Comparison of ENCODE assay signal across 8 mouse cellular contexts in the genomic region with DNA sequence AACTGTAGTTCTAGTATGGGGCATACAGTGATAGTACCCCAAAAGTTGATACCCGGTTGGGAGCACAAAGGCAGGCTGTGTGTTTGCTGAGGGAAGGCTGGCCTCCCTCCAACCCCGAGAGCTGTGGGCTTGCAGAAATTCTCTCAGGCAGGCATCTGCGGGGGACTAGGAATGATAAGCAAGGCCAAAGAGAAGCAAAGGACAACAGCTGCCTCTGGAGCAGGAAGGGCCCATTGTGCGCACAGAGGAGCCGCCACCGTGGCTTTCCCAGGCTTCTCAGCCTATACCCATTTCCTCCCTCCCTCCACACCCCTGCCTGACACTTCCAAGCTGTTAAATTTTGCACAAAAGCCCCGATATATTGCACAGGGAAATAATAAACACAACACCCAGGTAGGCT. TPM values are rescaled to one million over a fixed set of nuclear protein-coding genes. Genes with fewer than 3 reads are reported as not detected.
A peak's percentile ranks its signal among the peaks of the same experiment; 100 is the strongest.
DNase-seq lines count a peak whose midpoint lies in the region; ATAC-seq lines count a peak whose summit lies in the region.

No protein-coding gene starts in this region.

- peak overlapping the region; percentile 88 for H3K4me2 ChIP-seq in midbrain, embryonic 11.5 days

- peak overlapping the region; percentile 87 for H3K4me3 ChIP-seq in midbrain, embryonic 11.5 days (ENCODE audit: low read depth, low read length)

- WGBS in midbrain, embryonic 11.5 days: 6% methylated on average over 7 of the region's 7 CpGs

- DNase-seq in frontal cortex, postnatal 36 days (ENCODE audit: low spot score in 2 of 2): peak; percentile 23 to 28
- no peak for DNase-seq in frontal cortex, postnatal 25 days (ENCODE audit: low spot score in 2 of 2)
- DNase-seq in right cerebral cortex, adult 2 months (ENCODE audit: low spot score in 2 of 2): peak; percentile 25 to 34
- DNase-seq in right cerebral cortex, postnatal 36 days (ENCODE audit: low spot score in 2 of 2): no peak
- DNase-seq in midbrain, embryonic 11.5 days (ENCODE audit: low spot score, missing footprints): peak; percentile 85
- peak; percentile 66 for DNase-seq in testis, postnatal 14 days (ENCODE audit: low spot score)
- DNase-seq in cerebellum, adult 8-10 months: no peak

- peak overlapping the region; percentile 41 for H3K27ac ChIP-seq in midbrain, embryonic 11.5 days (ENCODE audit: low read depth, low read length)

- H3K9me3 ChIP-seq in midbrain, embryonic 11.5 days (ENCODE audit: control insufficient read depth, low read length): no peaks in the 10 kb centered on the region

- no peaks in the 10 kb centered on the region for H3K27me3 ChIP-seq in midbrain, embryonic 11.5 days (ENCODE audit: control insufficient read depth, insufficient read depth, low read length)

- H3K9ac ChIP-seq in midbrain, embryonic 11.5 days (ENCODE audit: low read length): peak overlapping the region; percentile 24

- no peaks in the 10 kb centered on the region for H3K36me3 ChIP-seq in midbrain, embryonic 11.5 days (ENCODE audit: control insufficient read depth, insufficient read depth, low read length)

- ATAC-seq in midbrain, embryonic 11.5 days (ENCODE audit: low FRiP score): no peak
- no peak for ATAC-seq in CD4-positive, CD25-positive, alpha-beta regulatory T cell, adult 4 months

- H3K4me1 ChIP-seq in midbrain, embryonic 11.5 days (ENCODE audit: control insufficient read depth, insufficient read depth, low read length): peaks cover 12% of the 10 kb centered on the region

RNA-seq across cellular contexts. Expression of a gene that starts 1.4 kb away (rescaled TPM):
- polyA plus RNA-seq in midbrain, embryonic 11.5 days (2014; fragmentation: Nextera tagmentation; extraction: Ambion mirVana): 9.2 and 13.2 TPM in 2 replicates
- not detected for polyA plus RNA-seq in CD4-positive, CD25-positive, alpha-beta regulatory T cell, adult 4 months (2017; shearing (Covaris generic))

RNA-seq across cellular contexts. Expression of a gene that starts 15.5 kb away (rescaled TPM):
- 31.5 and 33.1 TPM in 2 replicates for polyA plus RNA-seq in midbrain, embryonic 11.5 days (2014; fragmentation: Nextera tagmentation; extraction: Ambion mirVana)
- 1 to 10 TPM; 5.9 to 7.9 TPM for polyA plus RNA-seq in CD4-positive, CD25-positive, alpha-beta regulatory T cell, adult 4 months (2017; shearing (Covaris generic))

RNA-seq across cellular contexts. Expression of a gene that starts 39.7 kb away (rescaled TPM):
- 171 and 181 TPM in 2 replicates for polyA plus RNA-seq in midbrain, embryonic 11.5 days (2014; fragmentation: Nextera tagmentation; extraction: Ambion mirVana)
- polyA plus RNA-seq in CD4-positive, CD25-positive, alpha-beta regulatory T cell, adult 4 months (2017; shearing (Covaris generic)): 10 to 100 TPM; 83.1 to 91.9 TPM

Comparison
In these comparisons a context has a peak if more than half of its experiments do, and no peak if none do; other contexts are left out.
1. DNase-seq: peak in frontal cortex, postnatal 36 days (2 of 2), right cerebral cortex, adult 2 months (2 of 2), midbrain, embryonic 11.5 days (single experiment) and testis, postnatal 14 days (single experiment); none in frontal cortex, postnatal 25 days (0 of 2), right cerebral cortex, postnatal 36 days (0 of 2) and cerebellum, adult 8-10 months (single experiment).